Mouse (Mus musculus): ENCODE data around the gene Cdk11b. TPM values are rescaled to one million over a fixed set of nuclear protein-coding genes. Genes with fewer than 3 reads are reported as not detected.

The Cdk11b gene
- 38.4 and 41.8 TPM in 2 replicates for polyA plus RNA-seq (2015; fragmentation: Nextera tagmentation; extraction: Ambion mirVana)

DNA sequence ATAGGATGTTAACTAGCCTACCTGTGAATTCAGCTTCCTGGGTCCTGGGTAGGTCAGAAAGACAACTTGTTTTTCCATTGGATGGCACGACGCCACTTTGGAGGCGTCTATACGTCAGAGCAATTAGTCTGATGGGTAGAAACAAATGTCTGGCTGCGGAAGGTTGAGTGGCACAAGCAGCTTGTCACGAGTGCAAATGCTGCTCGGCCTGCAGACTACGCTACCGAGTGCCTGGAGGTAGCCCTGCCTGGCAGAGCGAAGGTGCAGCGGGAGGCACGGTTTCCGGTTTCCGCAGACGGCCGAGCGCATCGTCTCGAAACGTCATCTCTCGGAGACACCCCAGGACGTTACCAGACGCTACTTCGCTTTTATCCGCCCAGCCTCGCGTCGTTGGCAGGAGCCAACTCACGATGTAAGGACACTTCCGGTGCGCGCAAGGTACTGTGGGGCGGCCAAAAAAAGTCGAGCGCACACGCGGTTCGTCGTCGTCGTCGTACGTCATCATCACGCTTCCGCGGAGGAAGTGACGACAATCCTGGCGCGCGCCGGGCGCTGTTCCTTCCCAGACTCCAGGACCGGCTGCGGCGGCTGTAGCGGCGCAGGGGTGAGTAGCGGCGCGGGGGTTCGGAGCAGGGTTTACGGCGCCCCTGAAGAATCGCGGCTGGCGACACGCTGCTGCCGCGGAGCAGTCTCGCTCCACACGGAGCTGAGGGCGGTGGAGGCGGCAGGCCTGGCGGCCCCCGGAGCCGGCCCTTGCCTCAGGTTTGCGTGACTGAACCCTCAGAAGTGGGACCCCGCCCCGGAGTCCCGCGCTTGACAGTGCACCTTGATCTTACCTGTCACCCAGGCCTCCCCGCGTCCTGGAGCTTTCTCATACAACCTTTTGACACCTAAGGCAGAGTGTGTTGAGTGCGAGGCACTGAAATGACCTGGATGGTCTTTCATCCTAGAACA, at the start of gene Cdk11b:
Cdk11b (plus strand) TSS at position 517 of the 954 bp plus-strand sequence.
- H3K9ac ChIP-seq = peak within 1 kb of the TSS; percentile 86
- no peaks in the 10 kb centered on the region for H3K9me3 ChIP-seq (replicated peaks)
- peak; percentile 100 for ATAC-seq (replicated peaks; ENCODE audit: insufficient number of reproducible peaks, insufficient read depth, low FRiP score, low read depth)
- under 1% methylated on average over 84 of the region's 84 CpGs for WGBS
- H3K4me2 ChIP-seq = peak within 1 kb of the TSS; percentile 84
- H3K4me3 ChIP-seq = peak within 1 kb of the TSS; percentile 96
- peaks cover 11% of the 10 kb centered on the region for H3K4me1 ChIP-seq (replicated peaks)
- H3K27me3 ChIP-seq = no peaks in the 10 kb centered on the region
- peak within 1 kb of the TSS; percentile 95 for H3K27ac ChIP-seq
- H3K36me3 ChIP-seq = peaks cover 37% of the 10 kb centered on the region

DNA sequence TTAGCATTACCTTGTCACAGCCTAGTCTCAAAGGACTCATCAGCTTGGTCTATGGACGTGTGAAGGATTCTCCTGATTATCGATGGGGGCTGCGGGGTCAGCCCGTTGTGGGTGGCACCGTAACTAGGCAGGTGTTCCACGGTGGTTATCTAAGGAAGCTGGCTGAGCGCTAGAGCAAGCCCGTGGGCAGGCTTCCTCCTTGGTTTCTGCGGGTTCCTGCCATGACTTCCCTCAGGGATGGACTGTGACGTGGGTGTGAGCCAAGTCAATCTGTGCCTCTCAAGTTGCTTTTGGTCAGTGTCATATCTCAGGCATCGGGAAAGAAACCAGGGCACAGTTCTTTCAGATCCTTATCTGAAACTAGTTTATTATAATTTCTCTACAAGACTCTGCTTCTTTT, 49.7 kb upstream of the Cdk11b start:
- no peaks in the 10 kb centered on the region for H3K9me3 ChIP-seq (replicated peaks)
- ATAC-seq (replicated peaks; ENCODE audit: insufficient number of reproducible peaks, insufficient read depth, low FRiP score, low read depth) = no peak
- 0 out of 2 replicates have a peak, but pooled peaks cover 8% of the 10 kb centered on the region for H3K4me1 ChIP-seq (replicated peaks)
- H3K27me3 ChIP-seq = no peaks in the 10 kb centered on the region
- H3K4me2 ChIP-seq = no peak overlapping the region
- H3K36me3 ChIP-seq = peaks cover 7% of the 10 kb centered on the region; the same call in 1 of the 2 replicates
- no peak overlapping the region for H3K27ac ChIP-seq
- no peak overlapping the region for H3K4me3 ChIP-seq
- 72% methylated on average over 11 of the region's 11 CpGs for WGBS
- no peak overlapping the region for H3K9ac ChIP-seq

DNA sequence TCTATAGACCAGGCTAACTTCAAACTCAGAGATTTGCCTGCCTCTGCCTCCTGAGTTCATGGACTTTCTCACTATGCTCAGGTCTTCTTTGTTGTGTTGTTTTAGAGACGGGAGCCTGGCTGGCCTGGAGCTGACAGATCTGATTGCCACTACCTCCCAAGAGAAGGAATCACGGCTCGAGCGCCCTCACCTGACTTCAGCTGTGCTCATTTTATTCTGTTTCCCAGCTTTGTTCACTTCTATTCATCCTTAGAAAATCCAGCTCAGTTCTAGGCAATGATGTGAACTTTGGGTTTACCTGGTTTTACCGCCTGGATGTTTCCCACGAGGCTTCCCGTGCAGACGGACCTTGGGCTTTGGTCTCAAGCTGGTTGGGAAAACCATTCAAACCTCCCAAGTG, 49.1 kb upstream of the Cdk11b start:
- Histone ChIP-seq H3K9me3 (replicated peaks) (no peaks in the 10 kb centered on the region), H3K27ac (no peak overlapping the region), H3K4me2 (no peak overlapping the region), H3K27me3 (no peaks in the 10 kb centered on the region), H3K4me1 (replicated peaks) (0 out of 2 replicates have a peak, but pooled peaks cover 7% of the 10 kb centered on the region), H3K9ac (no peak overlapping the region), H3K36me3 (peaks cover 7% of the 10 kb centered on the region; the same call in 1 of the 2 replicates), H3K4me3 (no peak overlapping the region)
- ATAC-seq (replicated peaks; ENCODE audit: insufficient number of reproducible peaks, insufficient read depth, low FRiP score, low read depth) = no peak
- whole genome bisulfite sequencing = 87% methylated on average over 8 of the region's 8 CpGs

DNA sequence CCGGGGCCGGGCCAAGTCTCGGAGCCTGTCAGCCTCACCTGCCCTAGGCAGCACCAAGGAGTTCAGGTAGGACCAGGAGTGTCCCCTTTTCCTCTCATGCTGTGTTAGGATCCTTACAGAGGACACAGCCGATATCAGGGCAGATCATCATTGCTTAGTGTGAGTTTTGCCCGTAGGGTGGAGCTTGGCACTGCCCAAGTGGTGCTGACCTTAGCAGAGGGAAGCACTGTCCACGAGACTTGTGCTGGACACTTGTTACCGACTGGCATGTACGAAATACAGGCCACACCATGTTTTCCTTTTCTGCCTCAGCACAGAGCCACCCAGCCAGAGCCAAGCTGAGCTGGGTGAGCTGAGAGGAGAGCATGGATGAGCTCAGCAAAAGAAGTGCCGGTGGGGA, 47.5 kb upstream of the Cdk11b start:
- Histone ChIP-seq H3K9ac (no peak overlapping the region), H3K36me3 (peaks cover 7% of the 10 kb centered on the region; the same call in 1 of the 2 replicates), H3K4me3 (no peak overlapping the region), H3K4me1 (replicated peaks) (0 out of 2 replicates have a peak, but pooled peaks cover 4% of the 10 kb centered on the region), H3K4me2 (no peak overlapping the region), H3K27ac (no peak overlapping the region), H3K9me3 (replicated peaks) (no peaks in the 10 kb centered on the region), H3K27me3 (no peaks in the 10 kb centered on the region)
- ATAC-seq (replicated peaks; ENCODE audit: insufficient number of reproducible peaks, insufficient read depth, low FRiP score, low read depth) = no peak
- 88% methylated on average over 9 of the region's 9 CpGs for WGBS

DNA sequence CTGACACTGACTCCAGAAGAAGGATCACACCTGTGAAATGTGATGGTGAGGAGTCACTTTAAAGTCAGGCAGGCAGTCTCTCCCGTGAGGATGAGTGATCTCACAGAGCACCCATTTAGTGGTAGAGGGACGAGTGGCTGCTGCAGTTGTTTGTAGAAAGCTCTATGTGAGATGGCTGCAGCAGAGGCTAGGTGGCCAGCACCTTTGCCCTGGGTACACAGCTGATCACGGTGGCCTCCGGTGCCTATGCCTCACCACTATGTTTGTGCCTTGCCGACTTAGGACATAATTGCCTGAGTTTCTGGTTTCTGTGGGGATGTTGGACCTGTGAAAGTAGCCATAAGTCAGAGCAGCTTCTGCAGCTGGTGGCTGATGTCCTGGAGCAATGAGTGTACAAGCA, 46.9 kb upstream of the Cdk11b start:
- no peaks in the 10 kb centered on the region for H3K27me3 ChIP-seq
- no peak for ATAC-seq (replicated peaks; ENCODE audit: insufficient number of reproducible peaks, insufficient read depth, low FRiP score, low read depth)
- H3K27ac ChIP-seq = no peak overlapping the region
- peaks cover 9% of the 10 kb centered on the region; the same call in 1 of the 2 replicates for H3K36me3 ChIP-seq
- no peak overlapping the region for H3K4me3 ChIP-seq
- no peak overlapping the region for H3K4me2 ChIP-seq
- H3K9ac ChIP-seq = no peak overlapping the region
- H3K9me3 ChIP-seq (replicated peaks) = no peaks in the 10 kb centered on the region
- H3K4me1 ChIP-seq (replicated peaks) = 0 out of 2 replicates have a peak, but pooled peaks cover 4% of the 10 kb centered on the region
- 82% methylated on average over 5 of the region's 5 CpGs for WGBS

DNA sequence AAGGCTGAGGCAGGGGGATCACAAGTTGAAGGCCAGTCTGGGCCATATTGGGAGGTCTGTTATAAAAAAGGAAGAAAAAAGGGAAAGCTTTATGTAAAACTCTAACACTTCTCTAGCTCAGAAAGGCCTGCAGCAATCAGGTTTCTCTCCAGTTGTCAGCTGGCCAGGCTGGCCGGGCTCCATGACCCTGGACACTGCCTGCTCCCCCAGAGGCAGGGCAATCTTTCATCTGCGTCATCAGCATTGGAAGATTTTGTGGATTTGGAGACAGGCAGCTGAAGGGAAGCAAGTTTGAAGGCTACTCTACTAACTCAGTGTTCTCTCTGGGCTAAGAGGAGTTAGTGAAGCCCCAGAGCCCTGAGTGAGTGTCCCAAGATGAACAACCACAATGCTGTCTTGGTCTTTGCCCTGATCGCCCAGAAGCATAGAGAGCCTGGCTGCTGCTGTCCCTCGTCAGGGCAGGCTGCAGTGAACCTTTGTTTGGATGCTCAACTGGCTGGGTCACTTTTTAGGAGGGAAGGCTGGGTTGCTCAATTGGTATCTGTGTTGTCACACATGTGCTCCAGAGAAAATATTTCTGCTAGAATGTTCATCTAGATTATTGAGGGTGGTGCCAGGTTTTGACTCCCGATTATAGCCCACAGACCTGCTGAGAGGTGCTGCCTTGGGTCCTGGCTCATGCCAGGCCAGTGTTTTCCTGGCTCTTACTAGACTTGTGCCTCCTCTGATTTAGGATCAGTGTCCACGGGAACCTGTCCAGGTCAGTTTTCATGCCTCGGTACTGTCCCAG, 46.1 kb upstream of the Cdk11b start:
- Histone ChIP-seq H3K4me3 (no peak overlapping the region), H3K27me3 (no peaks in the 10 kb centered on the region), H3K9me3 (replicated peaks) (no peaks in the 10 kb centered on the region), H3K4me2 (no peak overlapping the region), H3K36me3 (peaks cover 14% of the 10 kb centered on the region; the same call in 1 of the 2 replicates), H3K9ac (no peak overlapping the region), H3K4me1 (replicated peaks) (0 out of 2 replicates have a peak, but pooled peaks cover 4% of the 10 kb centered on the region), H3K27ac (no peak overlapping the region)
- ATAC-seq (replicated peaks; ENCODE audit: insufficient number of reproducible peaks, insufficient read depth, low FRiP score, low read depth) = no peak
- 77% methylated on average over 7 of the region's 7 CpGs for WGBS

DNA sequence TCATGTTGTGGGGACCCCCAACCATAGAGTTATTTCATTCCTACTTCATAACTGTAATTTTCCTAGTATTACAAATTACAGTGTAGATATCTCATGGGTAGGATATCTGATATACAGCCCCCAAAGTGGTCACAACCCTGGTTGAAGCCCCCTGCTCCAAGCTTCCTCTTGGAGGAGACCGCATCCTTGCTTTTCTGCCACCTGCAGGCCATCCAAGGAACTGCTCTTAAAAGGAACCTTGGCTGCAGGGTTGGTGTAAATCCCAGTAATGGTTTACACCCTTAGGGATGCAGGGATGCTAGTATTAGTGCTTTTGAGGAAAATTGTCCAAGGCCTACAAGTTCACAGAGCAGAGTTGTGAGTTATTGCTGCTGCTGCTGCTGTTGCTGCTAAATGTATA, 44.2 kb upstream of the Cdk11b start:
- peaks cover 31% of the 10 kb centered on the region for H3K36me3 ChIP-seq
- no peak overlapping the region for H3K4me2 ChIP-seq
- no peaks in the 10 kb centered on the region for H3K9me3 ChIP-seq (replicated peaks)
- 33% methylated on average over 1 of the region's 1 CpGs for WGBS
- H3K27ac ChIP-seq = no peak overlapping the region
- no peak overlapping the region for H3K4me3 ChIP-seq
- H3K4me1 ChIP-seq (replicated peaks) = no peaks in the 10 kb centered on the region
- H3K27me3 ChIP-seq = no peaks in the 10 kb centered on the region
- ATAC-seq (replicated peaks; ENCODE audit: insufficient number of reproducible peaks, insufficient read depth, low FRiP score, low read depth) = no peak
- H3K9ac ChIP-seq = no peak overlapping the region

DNA sequence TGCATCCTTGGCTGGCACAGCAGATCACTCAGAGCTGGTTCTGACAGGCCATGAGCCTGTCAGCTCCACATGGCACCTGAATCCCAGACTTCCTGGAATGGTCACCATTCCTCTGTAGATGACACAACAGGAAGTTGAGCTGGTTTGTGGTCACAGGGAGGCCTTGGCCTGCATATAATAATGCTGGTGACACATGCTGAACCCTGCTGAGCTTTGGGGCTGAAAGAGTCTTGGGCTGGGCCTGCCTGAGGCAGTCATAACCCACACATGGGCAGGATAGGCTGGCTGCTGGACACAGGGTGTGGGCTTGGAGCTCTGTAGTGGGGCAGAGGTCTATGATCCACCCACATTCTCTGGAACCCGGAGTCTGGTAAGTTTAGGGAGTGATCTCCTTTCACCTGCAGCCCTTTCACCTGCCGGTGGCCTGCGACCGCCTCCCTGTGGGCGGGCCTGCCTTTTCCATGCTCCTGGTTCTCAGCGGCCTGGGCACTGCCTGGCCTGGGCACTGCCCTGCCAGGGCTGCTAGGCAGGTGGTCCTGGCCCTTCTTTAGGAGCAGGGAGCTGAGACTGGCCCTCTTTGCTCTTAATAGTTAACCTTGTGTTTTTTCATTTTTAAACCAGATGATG, 42.3 kb upstream of the Cdk11b start:
- no peak for ATAC-seq (replicated peaks; ENCODE audit: insufficient number of reproducible peaks, insufficient read depth, low FRiP score, low read depth)
- no peaks in the 10 kb centered on the region for H3K4me1 ChIP-seq (replicated peaks)
- no peak overlapping the region for H3K4me3 ChIP-seq
- H3K27ac ChIP-seq = no peak overlapping the region
- peaks cover 44% of the 10 kb centered on the region for H3K36me3 ChIP-seq
- H3K4me2 ChIP-seq = no peak overlapping the region
- 89% methylated on average over 6 of the region's 6 CpGs for WGBS
- H3K9ac ChIP-seq = no peak overlapping the region
- no peaks in the 10 kb centered on the region for H3K9me3 ChIP-seq (replicated peaks)
- H3K27me3 ChIP-seq = no peaks in the 10 kb centered on the region

DNA sequence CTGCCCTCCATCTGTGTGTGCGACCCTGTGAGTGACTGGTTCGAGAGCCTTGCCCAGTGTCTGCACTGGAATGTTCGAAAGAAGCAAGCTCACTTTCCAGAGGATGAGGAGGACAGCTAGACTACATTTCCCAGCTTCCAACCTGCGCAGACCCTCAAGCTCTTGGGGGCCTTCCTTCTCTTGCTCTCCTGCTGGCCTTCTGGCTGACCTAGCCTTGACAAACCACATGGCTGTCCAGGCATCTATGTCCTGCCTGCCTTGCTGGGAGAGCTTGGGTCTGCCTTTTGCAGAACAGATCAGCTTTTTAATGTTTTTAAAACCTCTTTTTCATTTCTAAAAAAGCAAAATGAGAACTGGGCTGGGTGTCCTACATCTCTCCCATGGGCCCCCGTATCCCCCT, 35.3 kb upstream of the Cdk11b start:
- no peak for ATAC-seq (replicated peaks; ENCODE audit: insufficient number of reproducible peaks, insufficient read depth, low FRiP score, low read depth)
- peaks cover 53% of the 10 kb centered on the region for H3K36me3 ChIP-seq
- no peaks in the 10 kb centered on the region for H3K27me3 ChIP-seq
- 95% methylated on average over 5 of the region's 5 CpGs for WGBS
- H3K4me1 ChIP-seq (replicated peaks) = no peaks in the 10 kb centered on the region
- H3K27ac ChIP-seq = no peak overlapping the region
- H3K9ac ChIP-seq = no peak overlapping the region
- H3K4me3 ChIP-seq = no peak overlapping the region
- H3K4me2 ChIP-seq = no peak overlapping the region
- H3K9me3 ChIP-seq (replicated peaks) = no peaks in the 10 kb centered on the region

DNA sequence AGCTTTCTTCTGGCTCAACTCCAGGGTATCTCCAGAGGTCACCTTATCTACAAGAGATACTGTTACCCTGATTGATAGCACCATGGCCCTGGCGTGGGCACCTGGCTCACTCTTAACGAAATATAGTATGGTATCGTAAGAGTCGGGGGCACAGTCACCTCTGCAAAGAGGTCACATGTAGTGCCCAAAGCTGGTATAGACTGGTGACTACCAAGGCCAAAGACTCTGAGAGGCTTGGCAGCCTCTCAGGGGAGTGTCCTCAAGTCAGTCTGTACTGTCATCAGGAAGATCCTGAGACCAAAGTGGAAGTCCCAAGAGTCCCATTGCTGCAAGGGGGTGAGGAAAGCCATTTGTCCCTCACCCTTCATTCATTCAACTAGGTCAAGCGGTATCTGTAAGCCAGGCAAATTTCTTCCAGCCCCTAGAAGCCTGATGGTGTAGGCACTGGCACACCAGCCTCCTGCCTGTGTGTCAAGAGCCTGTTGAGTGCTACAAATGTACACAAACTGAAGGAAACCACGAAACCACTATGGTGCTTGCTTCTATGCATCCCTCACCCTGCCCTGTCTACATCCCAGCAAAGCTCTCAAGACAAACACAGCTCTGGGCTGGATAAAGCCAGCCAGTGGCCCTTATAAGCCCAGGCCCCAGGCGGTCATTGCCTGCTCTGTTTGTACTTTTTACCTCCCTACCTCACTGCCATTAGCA, 33.5 kb upstream of the Cdk11b start:
- H3K4me3 ChIP-seq = no peak overlapping the region
- peaks cover 35% of the 10 kb centered on the region for H3K36me3 ChIP-seq
- H3K9me3 ChIP-seq (replicated peaks) = no peaks in the 10 kb centered on the region
- 65% methylated on average over 7 of the region's 7 CpGs for WGBS
- H3K27ac ChIP-seq = no peak overlapping the region
- no peaks in the 10 kb centered on the region for H3K27me3 ChIP-seq
- H3K9ac ChIP-seq = no peak overlapping the region
- no peaks in the 10 kb centered on the region for H3K4me1 ChIP-seq (replicated peaks)
- ATAC-seq (replicated peaks; ENCODE audit: insufficient number of reproducible peaks, insufficient read depth, low FRiP score, low read depth) = no peak
- H3K4me2 ChIP-seq = no peak overlapping the region
